Mouse (Mus musculus) E14TG2a.4 (cell line): ENCODE data around the gene Mtrf1l.

Experiments used
- CTCF ChIP-seq: conservative IDR thresholded peaks from 2 replicates; pipeline ENCODE4 v1.5.1; 2014; ENCODE audit warnings: low read length
- POU5F1 ChIP-seq: IDR thresholded peaks from 2 replicates; pipeline ENCODE4 v1.6.1; 2014; ENCODE audit warnings: low read length, borderline replicate concordance

- TF ChIP-seq CTCF (peak; percentile 41), POU5F1 (no peak)
Observed at GRCm38 (mm10) chr10:5790657-5791056, 33.1 kb downstream of the Mtrf1l start.
